ENCODE assay signal across 9 mouse cellular contexts in genomic region chr10:56484931-56485330, GRCm38 (mm10).
"Had no signal": no experiment of that assay in that cellular context is flagged by ENCODE, and none has a peak within 500 bp of the region (broad histone marks: within the 10 kb centered on the region; RNA-seq: fewer than 3 reads in every experiment).

No protein-coding gene starts in this region.

- DNase-seq: kidney, postnatal 25 days; liver; liver, embryonic 13.5 days; liver, postnatal 0 days; lung, postnatal 14 days; retina, postnatal 1 day; right cerebral cortex, postnatal 4 days; spleen, adult 18-20 months; thymus, postnatal 4 days had no signal
